Mouse (Mus musculus): ENCODE data around the gene Tbx20. TPM values are rescaled to one million over a fixed set of nuclear protein-coding genes. Genes with fewer than 3 reads are reported as not detected.

Gene Tbx20
- polyA plus RNA-seq, 1 experiment, result 20.6 TPM

DNA sequence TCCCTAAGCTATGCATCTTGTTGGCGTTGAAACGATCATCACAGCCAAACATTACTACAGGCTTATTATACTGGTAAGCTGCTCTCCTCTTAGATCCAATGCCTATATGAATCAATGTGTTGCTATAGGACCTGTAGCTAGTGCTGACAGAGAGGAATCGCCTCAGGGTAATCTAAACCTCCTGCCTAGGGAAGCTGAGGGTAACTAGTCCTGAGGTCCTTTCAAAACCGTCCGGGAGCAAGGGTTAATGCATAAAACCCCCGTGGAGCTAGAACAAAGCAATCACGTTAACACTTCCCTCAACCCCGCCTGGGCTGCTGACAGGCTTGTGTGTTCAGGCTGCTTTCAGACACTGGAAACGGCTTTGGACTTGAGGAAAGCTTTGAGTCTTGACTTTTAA lies 2.4 kb upstream of the Tbx20 start:
- Histone ChIP-seq H3K27ac (ENCODE audit: insufficient read depth, low read length) (no peak overlapping the region), H3K4me1 (ENCODE audit: control insufficient read depth, insufficient read depth, low read length) (no peaks in the 10 kb centered on the region), H3K36me3 (ENCODE audit: control insufficient read depth, insufficient read depth, low read length, poor library complexity, severe bottlenecking) (no peaks in the 10 kb centered on the region), H3K4me3 (ENCODE audit: low read depth, low read length) (no peak overlapping the region), H3K9me3 (replicated peaks; ENCODE audit: control insufficient read depth, insufficient read depth, low read length, poor library complexity, severe bottlenecking) (no peaks in the 10 kb centered on the region), H3K27me3 (ENCODE audit: control insufficient read depth, insufficient read depth, low read length, poor library complexity, severe bottlenecking) (peaks cover 17% of the 10 kb centered on the region), H3K9ac (ENCODE audit: low read depth, poor library complexity, severe bottlenecking) (no peak overlapping the region)
- no peak for TF ChIP-seq CTCF (IDR thresholded peaks at IDR 0.05; ENCODE audit: low read depth, low read length)
- no peak for TF ChIP-seq POLR2A (IDR thresholded peaks at IDR 0.05; ENCODE audit: insufficient read depth, low read length)
- TF ChIP-seq EP300 (IDR thresholded peaks at IDR 0.05; ENCODE audit: insufficient read depth, low read depth, low read length), result no peak

GRCm38 (mm10) chr9:24775567-24775966 lies 1.5 kb upstream of the Tbx20 start:
- no peak overlapping the region for H3K4me3 ChIP-seq (ENCODE audit: low read depth, low read length)
- H3K27me3 ChIP-seq (ENCODE audit: control insufficient read depth, insufficient read depth, low read length, poor library complexity, severe bottlenecking), result peaks cover 20% of the 10 kb centered on the region
- no peak for TF ChIP-seq POLR2A (IDR thresholded peaks at IDR 0.05; ENCODE audit: insufficient read depth, low read length)
- no peak for TF ChIP-seq EP300 (IDR thresholded peaks at IDR 0.05; ENCODE audit: insufficient read depth, low read depth, low read length)
- TF ChIP-seq CTCF (IDR thresholded peaks at IDR 0.05; ENCODE audit: low read depth, low read length), result no peak
- no peaks in the 10 kb centered on the region for H3K36me3 ChIP-seq (ENCODE audit: control insufficient read depth, insufficient read depth, low read length, poor library complexity, severe bottlenecking)
- no peak overlapping the region for H3K9ac ChIP-seq (ENCODE audit: low read depth, poor library complexity, severe bottlenecking)
- H3K27ac ChIP-seq (ENCODE audit: insufficient read depth, low read length), result no peak overlapping the region
- H3K9me3 ChIP-seq (replicated peaks; ENCODE audit: control insufficient read depth, insufficient read depth, low read length, poor library complexity, severe bottlenecking), result no peaks in the 10 kb centered on the region
- H3K4me1 ChIP-seq (ENCODE audit: control insufficient read depth, insufficient read depth, low read length), result no peaks in the 10 kb centered on the region

GRCm38 (mm10) chr9:24775001-24775400 lies 898 bp upstream of the Tbx20 start:
- Histone ChIP-seq H3K27me3 (ENCODE audit: control insufficient read depth, insufficient read depth, low read length, poor library complexity, severe bottlenecking) (peaks cover 20% of the 10 kb centered on the region), H3K36me3 (ENCODE audit: control insufficient read depth, insufficient read depth, low read length, poor library complexity, severe bottlenecking) (no peaks in the 10 kb centered on the region), H3K4me1 (ENCODE audit: control insufficient read depth, insufficient read depth, low read length) (no peaks in the 10 kb centered on the region), H3K9ac (ENCODE audit: low read depth, poor library complexity, severe bottlenecking) (no peak overlapping the region), H3K27ac (ENCODE audit: insufficient read depth, low read length) (no peak overlapping the region), H3K4me3 (ENCODE audit: low read depth, low read length) (no peak overlapping the region), H3K9me3 (replicated peaks; ENCODE audit: control insufficient read depth, insufficient read depth, low read length, poor library complexity, severe bottlenecking) (no peaks in the 10 kb centered on the region)
- no peak for TF ChIP-seq POLR2A (IDR thresholded peaks at IDR 0.05; ENCODE audit: insufficient read depth, low read length)
- TF ChIP-seq CTCF (IDR thresholded peaks at IDR 0.05; ENCODE audit: low read depth, low read length), result no peak
- no peak for TF ChIP-seq EP300 (IDR thresholded peaks at IDR 0.05; ENCODE audit: insufficient read depth, low read depth, low read length)

GRCm38 (mm10) chr9:24773669-24774068 lies 434 bp downstream of the Tbx20 start:
- H3K9ac ChIP-seq (ENCODE audit: low read depth, poor library complexity, severe bottlenecking), result peak overlapping the region; percentile 45
- TF ChIP-seq EP300 (IDR thresholded peaks at IDR 0.05; ENCODE audit: insufficient read depth, low read depth, low read length) (no peak), CTCF (IDR thresholded peaks at IDR 0.05; ENCODE audit: low read depth, low read length) (no peak), POLR2A (IDR thresholded peaks at IDR 0.05; ENCODE audit: insufficient read depth, low read length) (no peak)
- no peaks in the 10 kb centered on the region for H3K9me3 ChIP-seq (replicated peaks; ENCODE audit: control insufficient read depth, insufficient read depth, low read length, poor library complexity, severe bottlenecking)
- H3K27me3 ChIP-seq (ENCODE audit: control insufficient read depth, insufficient read depth, low read length, poor library complexity, severe bottlenecking), result peaks cover 23% of the 10 kb centered on the region
- H3K4me1 ChIP-seq (ENCODE audit: control insufficient read depth, insufficient read depth, low read length), result no peaks in the 10 kb centered on the region
- no peaks in the 10 kb centered on the region for H3K36me3 ChIP-seq (ENCODE audit: control insufficient read depth, insufficient read depth, low read length, poor library complexity, severe bottlenecking)
- no peak overlapping the region for H3K27ac ChIP-seq (ENCODE audit: insufficient read depth, low read length)
- H3K4me3 ChIP-seq (ENCODE audit: low read depth, low read length), result peak overlapping the region; percentile 64

DNA sequence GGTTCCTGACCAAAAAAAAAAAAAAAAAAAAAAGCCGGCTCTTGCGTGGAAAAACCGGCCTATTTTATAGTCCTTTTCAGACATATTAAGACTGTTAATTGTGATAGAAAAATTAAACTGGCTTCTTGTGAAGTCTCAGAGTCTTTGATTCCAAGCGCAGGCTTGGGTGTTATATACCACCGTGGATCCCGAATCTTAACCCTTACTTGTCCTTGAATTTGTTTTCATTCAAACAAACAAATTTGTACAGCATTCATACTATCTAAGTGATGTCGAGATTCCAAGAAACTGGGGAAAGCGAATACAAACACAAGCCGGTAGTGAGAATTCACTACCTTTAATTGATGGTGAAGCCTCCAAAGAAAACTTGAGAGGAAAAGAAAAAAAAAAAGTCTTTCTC lies 932 bp downstream of the Tbx20 start:
- no peaks in the 10 kb centered on the region for H3K36me3 ChIP-seq (ENCODE audit: control insufficient read depth, insufficient read depth, low read length, poor library complexity, severe bottlenecking)
- H3K9me3 ChIP-seq (replicated peaks; ENCODE audit: control insufficient read depth, insufficient read depth, low read length, poor library complexity, severe bottlenecking), result no peaks in the 10 kb centered on the region
- no peak overlapping the region; the same call in 1 of the 2 replicates for H3K4me3 ChIP-seq (ENCODE audit: low read depth, low read length)
- H3K27ac ChIP-seq (ENCODE audit: insufficient read depth, low read length), result no peak overlapping the region
- TF ChIP-seq CTCF (IDR thresholded peaks at IDR 0.05; ENCODE audit: low read depth, low read length) (no peak), POLR2A (IDR thresholded peaks at IDR 0.05; ENCODE audit: insufficient read depth, low read length) (no peak), EP300 (IDR thresholded peaks at IDR 0.05; ENCODE audit: insufficient read depth, low read depth, low read length) (no peak)
- no peaks in the 10 kb centered on the region for H3K4me1 ChIP-seq (ENCODE audit: control insufficient read depth, insufficient read depth, low read length)
- peaks cover 23% of the 10 kb centered on the region for H3K27me3 ChIP-seq (ENCODE audit: control insufficient read depth, insufficient read depth, low read length, poor library complexity, severe bottlenecking)
- H3K9ac ChIP-seq (ENCODE audit: low read depth, poor library complexity, severe bottlenecking), result 0 out of 2 replicates have a peak overlapping the region, but pooled peaks have one; percentile 45

GRCm38 (mm10) chr9:24772431-24773120 lies 1.5 kb downstream of the Tbx20 start:
- no peak for TF ChIP-seq POLR2A (IDR thresholded peaks at IDR 0.05; ENCODE audit: insufficient read depth, low read length)
- no peak for TF ChIP-seq EP300 (IDR thresholded peaks at IDR 0.05; ENCODE audit: insufficient read depth, low read depth, low read length)
- TF ChIP-seq CTCF (IDR thresholded peaks at IDR 0.05; ENCODE audit: low read depth, low read length), result no peak
- Histone ChIP-seq H3K4me3 (ENCODE audit: low read depth, low read length) (no peak overlapping the region), H3K9ac (ENCODE audit: low read depth, poor library complexity, severe bottlenecking) (no peak overlapping the region)

More at GRCm38 (mm10) chr9:24772431-24773120, 1.5 kb downstream of the Tbx20 start:
- Histone ChIP-seq H3K27me3 (ENCODE audit: control insufficient read depth, insufficient read depth, low read length, poor library complexity, severe bottlenecking) (peaks cover 23% of the 10 kb centered on the region), H3K36me3 (ENCODE audit: control insufficient read depth, insufficient read depth, low read length, poor library complexity, severe bottlenecking) (no peaks in the 10 kb centered on the region), H3K4me1 (ENCODE audit: control insufficient read depth, insufficient read depth, low read length) (no peaks in the 10 kb centered on the region), H3K9me3 (replicated peaks; ENCODE audit: control insufficient read depth, insufficient read depth, low read length, poor library complexity, severe bottlenecking) (no peaks in the 10 kb centered on the region), H3K27ac (ENCODE audit: insufficient read depth, low read length) (no peak overlapping the region)
